Mouse (Mus musculus) lung, postnatal 0 days (tissue): ENCODE data around the gene Gm17622. TPM values are rescaled to one million over a fixed set of nuclear protein-coding genes. Genes with fewer than 3 reads are reported as not detected.

Source experiments
- ATAC-seq: fragments of 200-750 bp; cut with Nextera tagmentation; 2 replicates; pipeline ENCODE4 v1.8.0; 2017; ENCODE audit warnings: moderate library complexity
- DNase-seq: peaks from one replicate; pipeline ENCODE4 v3.0.0-alpha.2; 2016; ENCODE audit warnings: low spot score
- H3K27ac ChIP-seq: fragments of 300-500 bp; sonication (generic); 2 replicates; pipeline ENCODE4 v1.5.1; 2014; ENCODE audit warnings: antibody characterized with exemption, mild to moderate bottlenecking, low read length, mixed read lengths
- H3K27me3 ChIP-seq: fragments of 300-500 bp; sonication (generic); replicated peaks from 2 replicates; pipeline ENCODE4 v1.6.1; 2014; ENCODE audit warnings: low read length, mixed read lengths; ENCODE audit not compliant: insufficient read depth
- H3K36me3 ChIP-seq: fragments of 300-500 bp; sonication (generic); 2 replicates; pipeline ENCODE4 v1.6.1; 2014; ENCODE audit warnings: low read length, mixed read lengths; ENCODE audit not compliant: insufficient read depth
- H3K4me1 ChIP-seq: fragments of 300-500 bp; sonication (generic); 2 replicates; pipeline ENCODE4 v1.6.1; 2014; ENCODE audit warnings: antibody characterized with exemption, low read depth, low read length, mixed read lengths; ENCODE audit not compliant: insufficient read depth
- H3K4me2 ChIP-seq: fragments of 300-500 bp; sonication (generic); replicated peaks from 2 replicates; pipeline ENCODE4 v1.6.1; 2014; ENCODE audit warnings: low read depth, mild to moderate bottlenecking, low read length, moderate library complexity, mixed read lengths
- H3K4me3 ChIP-seq: fragments of 300-500 bp; sonication (generic); 2 replicates; pipeline ENCODE4 v1.5.1; 2014; ENCODE audit warnings: low read depth, low read length
- H3K9ac ChIP-seq: fragments of 300-500 bp; sonication (generic); replicated peaks from 2 replicates; pipeline ENCODE4 v1.6.1; 2014; ENCODE audit warnings: low read depth, mild to moderate bottlenecking
- H3K9me3 ChIP-seq: fragments of 300-500 bp; sonication (generic); 2 replicates; pipeline ENCODE4 v1.6.1; 2016; ENCODE audit warnings: low read length, mixed read lengths
- CTCF ChIP-seq: IDR thresholded peaks from 2 replicates; pipeline ENCODE4 v1.5.1; 2016; ENCODE audit warnings: antibody characterized with exemption, mild to moderate bottlenecking
- EP300 ChIP-seq: IDR thresholded peaks from 2 replicates; pipeline ENCODE4 v1.6.1; 2016; ENCODE audit warnings: antibody characterized with exemption, mild to moderate bottlenecking, control low read depth
- WGBS: fragments of 180-500 bp; shearing (Covaris S2); extraction: QIAGEN DNeasy Blood & Tissue Kit; methylation state at CpG from one replicate; pipeline ENCODE4 v1.1.7; 2014; 5-methylcytosine and 5-hydroxymethylcytosine counted together
- polyA plus RNA-seq: library from polyadenylated mRNA; unstranded; fragments of >200 nt; fragmentation: Nextera tagmentation; extraction: Ambion mirVana; gene quantifications from 2 replicates; pipeline ENCODE4 v1.2.1, GENCODE M21; 2015

Gm17622 gene
- polyA plus RNA-seq, 1 experiment from 2014 or later: not detected

DNA sequence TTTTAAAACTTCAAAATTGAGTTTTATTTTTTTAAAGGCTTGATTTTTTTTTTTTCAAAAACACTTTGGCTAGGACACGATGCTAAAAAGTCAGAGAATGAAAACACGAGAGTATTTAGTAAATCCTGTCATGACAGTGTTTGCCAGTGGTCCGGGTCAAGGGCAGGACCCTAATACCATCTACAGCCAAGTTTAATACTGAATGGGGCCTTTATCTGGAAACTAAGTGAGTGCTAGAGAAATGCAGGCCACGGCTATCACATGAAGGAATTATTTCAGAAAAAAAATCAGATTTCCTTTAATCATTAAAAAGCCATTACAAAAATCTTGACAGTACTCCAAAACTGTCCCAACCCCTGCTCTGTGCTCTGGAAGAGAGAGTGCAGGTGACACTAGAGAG is 15.1 kb downstream of the Gm17622 start:
- Histone ChIP-seq H3K4me1 (no peaks in the 10 kb centered on the region; the same call in 1 of the 2 replicates), H3K4me2 (no peak overlapping the region), H3K27ac (no peak overlapping the region), H3K36me3 (no peaks in the 10 kb centered on the region), H3K27me3 (no peaks in the 10 kb centered on the region), H3K9ac (no peak overlapping the region), H3K4me3 (no peak overlapping the region), H3K9me3 (no peaks in the 10 kb centered on the region)
- ATAC-seq (no peak), DNase-seq (no peak)
- TF ChIP-seq EP300 (no peak), CTCF (no peak)
- WGBS: 55% methylated on average over 4 of the region's 4 CpGs

DNA sequence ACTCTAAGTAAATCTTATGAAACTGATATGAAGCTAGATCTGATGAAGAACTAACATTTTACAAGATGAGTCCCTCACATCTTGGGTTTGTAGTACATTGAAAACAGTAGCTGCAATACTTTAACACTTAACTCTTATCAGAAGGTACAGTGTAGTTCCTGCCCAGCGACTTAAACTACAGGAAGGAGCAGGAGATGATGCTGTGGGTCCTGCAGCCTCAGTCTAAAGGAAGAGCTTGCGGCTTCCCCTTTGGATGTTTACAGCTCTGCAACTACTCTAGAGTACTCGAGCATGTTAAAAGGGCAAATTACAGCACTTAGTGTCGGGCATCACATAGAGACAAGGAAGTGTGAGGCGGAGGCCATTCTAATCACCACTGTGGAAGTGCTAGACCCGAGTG is 15.8 kb downstream of the Gm17622 start:
- DNase-seq: no peak
- WGBS: 54% methylated on average over 6 of the region's 6 CpGs
- Histone ChIP-seq H3K4me2 (no peak overlapping the region), H3K27me3 (no peaks in the 10 kb centered on the region), H3K4me3 (no peak overlapping the region), H3K4me1 (no peaks in the 10 kb centered on the region; the same call in 1 of the 2 replicates), H3K9ac (no peak overlapping the region), H3K9me3 (no peaks in the 10 kb centered on the region), H3K27ac (no peak overlapping the region), H3K36me3 (no peaks in the 10 kb centered on the region)
- no peak for TF ChIP-seq CTCF
- TF ChIP-seq EP300: no peak
- ATAC-seq: no peak

DNA sequence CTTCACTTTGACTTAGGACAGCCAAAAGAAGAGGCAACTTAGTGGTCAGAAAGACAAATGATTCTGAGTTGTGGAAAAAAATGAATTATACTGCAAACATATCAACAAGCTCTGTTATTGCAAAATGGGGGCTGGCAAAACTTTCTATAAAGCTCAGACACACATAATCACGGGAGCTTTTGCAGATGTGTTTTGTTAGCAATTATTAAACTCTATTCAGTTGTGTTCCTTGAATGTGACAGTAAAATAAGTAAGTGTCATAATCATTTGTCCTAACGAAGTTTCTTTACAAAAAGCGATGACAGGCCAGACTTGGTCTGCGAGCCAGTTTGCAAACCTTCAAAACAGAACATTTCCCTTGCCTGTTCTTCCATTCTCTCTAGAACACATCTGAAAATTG is 17.0 kb downstream of the Gm17622 start:
- no peak overlapping the region for H3K9ac ChIP-seq
- H3K27ac ChIP-seq: no peak overlapping the region
- ATAC-seq (peak; percentile 43), DNase-seq (peak; percentile 66)
- H3K4me2 ChIP-seq: no peak overlapping the region
- H3K36me3 ChIP-seq: no peaks in the 10 kb centered on the region
- no peaks in the 10 kb centered on the region for H3K9me3 ChIP-seq
- TF ChIP-seq CTCF (no peak), EP300 (peak; percentile 53; the same call in 1 of the 2 replicates)
- H3K4me1 ChIP-seq: peaks cover 5% of the 10 kb centered on the region; the same call in 1 of the 2 replicates
- WGBS: 58% methylated on average over 4 of the region's 4 CpGs
- no peaks in the 10 kb centered on the region for H3K27me3 ChIP-seq
- H3K4me3 ChIP-seq: no peak overlapping the region

DNA sequence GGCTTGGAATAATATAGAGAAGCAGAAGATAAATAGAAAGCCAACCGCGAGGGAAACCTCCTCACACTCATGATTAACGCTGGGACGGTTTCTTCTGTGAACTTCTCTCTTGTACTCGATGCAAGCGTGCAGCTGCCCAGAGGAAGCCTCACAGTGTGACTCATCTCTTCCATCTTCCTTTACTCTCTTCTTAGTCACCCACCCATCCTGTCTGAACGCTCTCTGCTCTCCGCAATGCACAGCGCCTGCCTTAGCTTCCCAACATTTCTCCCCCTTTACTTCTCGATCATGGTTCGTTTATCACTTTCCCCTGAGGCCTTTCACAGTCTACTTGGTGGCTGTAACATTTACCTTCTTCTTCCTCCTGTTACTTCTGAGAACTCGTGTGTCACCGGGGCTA is 20.1 kb downstream of the Gm17622 start:
- ATAC-seq (peak; percentile 77), DNase-seq (peak; percentile 66)
- Histone ChIP-seq H3K9ac (no peak overlapping the region), H3K9me3 (no peaks in the 10 kb centered on the region), H3K36me3 (no peaks in the 10 kb centered on the region), H3K27me3 (no peaks in the 10 kb centered on the region), H3K27ac (peak overlapping the region; percentile 34), H3K4me1 (peaks cover 11% of the 10 kb centered on the region; the same call in 1 of the 2 replicates), H3K4me2 (no peak overlapping the region), H3K4me3 (no peak overlapping the region)
- whole genome bisulfite sequencing: 55% methylated on average over 13 of the region's 13 CpGs
- TF ChIP-seq EP300 (peak; percentile 32), CTCF (no peak)

DNA sequence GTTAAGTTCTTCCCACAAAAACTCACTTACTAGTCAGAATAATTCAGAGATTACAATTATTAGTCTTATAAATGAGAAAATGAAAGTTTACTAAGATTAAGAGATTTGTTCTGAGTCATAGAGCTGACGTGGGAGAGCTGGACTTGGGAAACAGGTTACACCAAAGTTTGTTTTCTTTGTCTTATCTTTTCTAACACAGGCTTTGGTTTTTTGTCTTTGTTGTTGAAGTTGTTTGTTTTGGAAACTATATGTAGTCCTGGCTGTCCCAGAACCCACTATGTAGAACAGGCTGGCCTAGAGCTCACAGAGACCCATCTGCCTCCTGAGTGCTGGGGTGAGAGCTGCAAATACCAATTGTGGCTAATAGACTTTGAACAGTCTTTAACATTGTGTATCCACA is 20.7 kb downstream of the Gm17622 start:
- 52% methylated on average over 1 of the region's 1 CpGs for WGBS
- no peaks in the 10 kb centered on the region for H3K27me3 ChIP-seq
- no peak overlapping the region for H3K9ac ChIP-seq
- peaks cover 11% of the 10 kb centered on the region; the same call in 1 of the 2 replicates for H3K4me1 ChIP-seq
- TF ChIP-seq CTCF: no peak
- TF ChIP-seq EP300: no peak
- H3K4me3 ChIP-seq: no peak overlapping the region
- peak overlapping the region; percentile 34; the same call in 1 of the 2 replicates for H3K27ac ChIP-seq
- DNase-seq: peak; percentile 46
- 0 out of 2 replicates have a peak, but pooled peaks have one; percentile 7 for ATAC-seq
- H3K4me2 ChIP-seq: no peak overlapping the region
- H3K36me3 ChIP-seq: no peaks in the 10 kb centered on the region
- no peaks in the 10 kb centered on the region for H3K9me3 ChIP-seq

DNA sequence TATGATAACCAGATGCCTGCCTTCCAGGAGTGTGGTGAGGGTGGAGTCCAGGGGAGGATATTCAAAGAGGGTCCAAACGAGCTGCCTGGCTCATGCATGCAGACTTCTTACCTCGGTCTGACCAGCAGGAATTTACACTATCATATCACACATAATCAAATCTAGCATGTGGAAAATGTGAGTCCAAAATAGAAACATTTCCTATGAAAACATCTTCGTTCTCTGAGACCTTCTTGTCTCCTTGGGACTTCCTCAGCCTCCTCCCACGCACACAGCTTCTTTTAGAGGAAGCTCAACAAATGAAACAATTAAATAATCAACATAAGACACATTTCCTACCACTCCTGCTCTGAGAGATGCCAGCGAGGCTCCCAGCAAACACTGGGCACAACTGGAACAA is 21.4 kb downstream of the Gm17622 start:
- Histone ChIP-seq H3K9ac (no peak overlapping the region), H3K27ac (no peak overlapping the region), H3K4me3 (no peak overlapping the region), H3K36me3 (no peaks in the 10 kb centered on the region), H3K4me1 (peaks cover 11% of the 10 kb centered on the region; the same call in 1 of the 2 replicates), H3K9me3 (no peaks in the 10 kb centered on the region), H3K27me3 (no peaks in the 10 kb centered on the region), H3K4me2 (no peak overlapping the region)
- 33% methylated on average over 5 of the region's 5 CpGs for WGBS
- peak; percentile 11; the same call in 1 of the 2 replicates for ATAC-seq
- peak; percentile 37 for DNase-seq
- no peak for TF ChIP-seq CTCF
- TF ChIP-seq EP300: peak; percentile 44; the same call in 1 of the 2 replicates
